Mouse (Mus musculus): ENCODE data around the gene Nkiras1.
"Not testable (repeated sequence)": the region's sequence is repeated elsewhere in the genome, so short reads cannot be mapped to it uniquely, and the experiment has no call there.

- not testable (repeated sequence) for TF ChIP-seq CTCF (IDR thresholded peaks at IDR 0.05; ENCODE audit: borderline replicate concordance, extremely low read depth, insufficient read depth, insufficient read length); POLR2A (IDR thresholded peaks at IDR 0.05; ENCODE audit: borderline replicate concordance, extremely low read depth, insufficient read depth, insufficient read length, poor library complexity, severe bottlenecking)
These were observed 34.3 kb upstream of the Nkiras1 start for GRCm38 (mm10) chr14:18236496-18237235.

Measured in brain, embryonic 14.5 days (tissue).